Mouse (Mus musculus) frontal cortex, postnatal 36 days (tissue): ENCODE data around the gene Glyctk.
A peak's percentile ranks its signal among the peaks of the same experiment; 100 is the strongest.

Source experiments
- DNase-seq, 2 experiments: peaks; one replicate each; pipeline ENCODE4 v3.0.0; 2022; ENCODE audit warnings: low spot score in 2 of 2

The Glyctk gene

DNA sequence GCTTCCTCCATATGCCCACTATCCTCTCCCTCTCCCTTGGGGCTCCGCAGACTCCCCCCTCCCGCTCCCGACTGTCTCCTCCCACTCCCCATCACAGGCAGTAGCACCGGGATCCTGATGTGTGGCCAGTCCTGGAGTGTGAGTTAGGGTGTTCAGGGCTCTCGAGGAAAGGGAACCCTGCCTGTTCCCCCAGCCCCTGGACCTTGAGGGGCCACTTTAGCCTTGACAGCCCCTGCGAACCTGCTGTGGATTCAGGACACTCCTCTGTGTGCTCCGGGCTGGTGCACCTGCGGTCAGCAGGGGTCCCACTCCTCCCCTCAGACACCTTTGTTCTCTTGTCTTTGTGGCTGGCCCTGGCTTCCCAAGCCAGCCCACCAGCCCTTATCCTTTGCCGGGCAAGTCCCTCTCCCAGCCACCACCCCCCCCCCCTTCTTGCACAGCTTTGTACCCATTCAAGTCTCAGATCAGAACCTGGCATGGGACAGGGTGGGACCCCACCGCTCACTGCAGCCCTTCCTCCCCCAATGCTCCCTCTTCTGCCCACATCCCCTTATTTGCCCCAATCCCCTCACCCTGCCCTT, 10.0 kb downstream of the Glyctk start:
- no peak for DNase-seq

DNA sequence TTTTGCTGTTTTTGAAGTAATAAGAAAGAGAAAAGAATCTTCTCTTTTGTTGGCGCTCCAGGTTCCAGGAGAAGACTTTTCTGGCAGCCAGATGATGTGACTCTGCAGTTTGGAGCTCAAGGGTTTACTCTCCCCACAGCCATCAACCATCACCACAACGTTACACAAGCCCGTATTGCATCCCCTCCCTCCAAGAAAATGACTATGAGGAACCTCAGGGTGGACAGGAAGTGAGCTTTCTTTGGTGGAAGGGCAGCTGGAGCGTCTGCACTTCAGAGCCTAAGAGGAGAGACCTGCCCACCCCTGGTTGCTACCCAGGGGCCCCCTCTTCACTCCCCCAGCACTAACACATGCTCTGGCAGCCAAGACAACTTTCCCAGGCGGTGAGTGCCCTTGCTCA, 10.7 kb downstream of the Glyctk start:
- DNase-seq = no peak

DNA sequence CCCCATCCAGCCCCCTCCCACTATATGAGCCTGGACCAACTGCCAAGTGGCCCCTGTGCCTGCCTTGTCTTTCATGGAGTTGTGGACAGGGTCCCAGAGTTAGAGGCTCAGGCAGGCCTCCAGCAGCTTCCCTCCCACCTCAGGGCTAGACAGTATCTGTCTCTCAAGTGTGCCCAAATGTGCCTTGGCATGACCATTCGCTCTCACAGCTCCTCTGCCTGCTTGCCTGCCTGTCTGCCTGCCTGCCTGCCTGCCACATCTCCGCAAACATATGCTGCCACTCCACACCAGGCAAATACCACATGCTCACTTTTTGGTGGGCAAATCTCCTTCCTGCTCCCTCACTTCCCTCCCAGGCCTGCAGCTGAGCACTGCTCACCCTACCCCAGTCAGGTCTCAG, 12.4 kb downstream of the Glyctk start:
- no peak for DNase-seq

- no peak for DNase-seq
These were observed 13.8 kb downstream of the Glyctk start for GRCm38 (mm10) chr9:106144176-106144575.

DNA sequence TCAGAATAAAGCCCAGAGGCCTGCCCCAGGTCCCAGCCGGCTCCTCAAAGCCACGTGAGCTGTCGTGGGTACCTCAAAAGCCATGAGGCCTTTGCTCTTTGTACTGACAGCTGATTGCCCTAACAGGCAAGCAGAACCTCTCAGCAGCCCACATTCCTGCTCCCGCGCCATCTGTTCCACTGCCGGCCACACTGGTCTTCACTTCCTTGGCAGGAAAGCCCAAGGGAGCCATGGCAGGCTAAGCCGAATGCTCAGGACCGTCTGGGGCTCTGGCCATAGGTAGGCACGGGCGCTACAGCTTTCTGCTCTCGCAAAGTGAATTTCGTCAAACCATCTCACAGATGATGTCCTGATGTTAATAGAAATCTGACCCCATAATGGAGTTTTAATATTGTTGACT, 16.0 kb downstream of the Glyctk start:
- no peak for DNase-seq

- DNase-seq = no peak
These were observed 18.2 kb downstream of the Glyctk start for GRCm38 (mm10) chr9:106139763-106140162.

DNA sequence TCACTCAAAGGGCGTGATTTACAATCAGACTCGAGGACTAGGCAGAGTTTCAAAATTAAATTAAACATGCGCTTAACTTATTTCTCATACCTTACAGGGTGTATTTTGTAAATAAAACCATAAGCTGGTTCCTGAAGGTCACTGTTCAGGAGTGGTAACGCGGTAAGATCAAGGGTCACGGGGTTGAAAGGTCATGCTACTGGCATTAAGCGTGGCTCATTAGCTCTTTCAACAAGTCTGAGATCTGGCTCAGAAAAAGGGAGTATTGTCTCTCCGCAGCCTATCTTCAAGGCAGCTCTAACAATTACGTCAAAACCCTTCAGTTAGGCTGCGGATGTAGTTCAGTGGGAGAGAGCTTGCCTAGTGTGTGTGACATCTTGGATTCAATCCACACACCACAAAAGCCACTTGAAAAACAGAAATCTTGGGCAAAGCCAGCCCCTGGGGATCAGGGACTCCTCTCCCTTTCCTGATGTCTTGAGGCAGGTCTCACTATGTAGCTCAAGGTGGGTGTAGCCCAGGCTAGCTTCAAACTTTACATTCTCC, 20.2 kb downstream of the Glyctk start:
- no peak for DNase-seq

GRCm38 (mm10) chr9:106130250-106130649, 27.7 kb downstream of the Glyctk start:
- DNase-seq = no peak

DNA sequence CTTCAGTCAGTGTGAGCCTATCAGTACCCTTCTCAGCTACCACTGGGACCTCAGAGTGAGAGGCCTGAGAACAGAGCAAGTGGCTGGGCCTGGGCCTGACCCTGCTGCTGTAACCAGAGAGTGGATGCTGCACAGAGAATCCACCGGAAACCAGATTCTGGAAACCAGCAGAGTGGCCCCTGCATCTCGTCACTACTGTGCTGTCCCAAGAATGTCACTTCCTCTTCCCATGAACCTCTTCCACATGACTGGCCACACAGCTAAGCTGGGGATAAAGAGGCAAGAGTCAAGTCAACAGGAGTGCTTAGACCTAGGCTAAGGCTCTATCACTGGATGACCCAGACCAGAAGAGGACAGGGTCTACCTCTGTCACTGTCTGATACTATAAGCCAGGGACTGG, 28.9 kb downstream of the Glyctk start:
- no peak for DNase-seq

GRCm38 (mm10) chr9:106126786-106127251, 31.1 kb downstream of the Glyctk start:
- DNase-seq = peak in 1 of 2 experiments; percentile 26

DNA sequence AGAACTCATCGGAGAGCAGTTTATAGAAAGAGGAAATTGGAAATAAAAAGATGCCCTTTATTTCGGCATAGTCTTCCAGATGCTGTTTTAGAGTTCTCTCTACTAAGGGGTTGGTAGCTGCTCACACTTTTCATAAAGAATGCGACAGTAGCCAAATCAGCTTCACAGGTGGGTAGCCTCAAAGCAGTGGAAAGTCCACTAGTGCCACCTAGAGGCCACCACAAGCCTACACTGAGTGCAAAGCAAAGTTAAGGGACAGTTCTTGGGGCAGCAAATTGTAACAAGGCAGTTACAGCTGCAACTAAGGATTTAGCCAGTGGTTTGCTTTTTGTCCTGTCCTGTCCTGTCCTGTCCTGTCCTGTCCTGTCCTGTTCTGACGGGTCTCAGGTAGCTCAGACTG, 34.3 kb downstream of the Glyctk start:
- DNase-seq = peak; percentile 33 to 57

DNA sequence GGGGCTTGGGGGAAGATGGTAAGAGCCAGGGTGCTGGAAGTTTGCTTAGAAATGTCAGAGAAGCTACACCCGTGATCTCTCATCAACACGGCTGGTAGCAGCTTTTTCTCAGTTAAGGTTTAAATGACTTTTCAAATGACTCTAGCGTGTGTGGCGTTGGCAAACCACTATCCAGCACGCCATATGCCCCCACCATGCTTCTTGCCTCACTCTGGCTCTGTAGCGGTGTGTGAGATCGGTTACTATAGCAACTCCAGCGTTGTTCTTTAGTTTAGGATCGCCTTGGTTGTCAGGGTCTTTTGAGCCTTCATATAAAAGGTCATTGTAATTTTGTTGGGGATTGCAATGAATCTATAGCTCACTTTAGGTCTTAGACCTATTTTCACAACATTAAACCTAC, 38.9 kb downstream of the Glyctk start:
- DNase-seq = no peak

GRCm38 (mm10) chr9:106115801-106116424, 42.0 kb downstream of the Glyctk start:
- DNase-seq = no peak

GRCm38 (mm10) chr9:106112770-106113423, 45.0 kb downstream of the Glyctk start:
- peak; percentile 87 to 88 for DNase-seq

DNA sequence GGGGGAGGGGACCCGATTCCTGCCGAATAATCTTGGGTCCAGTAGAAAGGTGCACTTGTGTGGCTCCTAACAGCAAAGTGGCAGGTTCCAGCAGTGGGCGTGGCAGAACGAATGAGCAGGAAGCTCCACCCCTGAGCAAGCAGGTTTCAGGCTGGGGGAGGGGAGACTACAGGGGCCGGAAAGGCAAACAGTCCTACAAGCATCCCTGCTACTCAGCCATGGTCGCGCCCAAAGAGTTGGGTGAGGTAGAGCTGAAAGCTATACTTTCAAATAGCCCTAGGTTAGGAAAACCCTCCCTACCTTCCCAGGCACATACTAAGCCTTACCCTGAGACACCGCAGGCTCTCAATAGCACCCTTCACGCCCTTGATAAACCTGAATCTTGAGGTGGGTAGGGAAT, 51.7 kb downstream of the Glyctk start:
- no peak for DNase-seq

GRCm38 (mm10) chr9:106104401-106104800, 53.5 kb downstream of the Glyctk start:
- no peak for DNase-seq
